Mouse (Mus musculus) MEL (cell line): ENCODE measurements around the gene Fgf5. TPM values are rescaled to one million over a fixed set of nuclear protein-coding genes. Genes with fewer than 3 reads are reported as not detected.

Source experiments
- DNase-seq: peaks from one replicate; pipeline ENCODE4 v3.0.0; 2011; ENCODE audit warnings: low read depth, low spot score
- H3K27ac ChIP-seq: 2 replicates; pipeline ENCODE4 v1.5.1; 2012; ENCODE audit warnings: low read depth, mild to moderate bottlenecking, control low read depth, low read length, moderate library complexity; ENCODE audit not compliant: control insufficient read depth
- H3K27me3 ChIP-seq, 2 experiments: fragments of 150-350 bp in 1 of 2; sonication (generic) in 1 of 2; 2 replicates each; pipeline ENCODE4 v1.6.1; 2012; ENCODE audit warnings: low read length in 2 of 2, mild to moderate bottlenecking in 2 of 2, improper control_type of control experiment in 1 of 2, moderate library complexity in 1 of 2; ENCODE audit not compliant: insufficient read depth in 2 of 2, control insufficient read depth in 1 of 2
- H3K36me3 ChIP-seq, 2 experiments: 2 replicates each; pipeline ENCODE4 v1.6.1; 2012 to 2014; ENCODE audit warnings: low read length in 2 of 2, improper control_type of control experiment in 1 of 2, inconsistent platforms in 1 of 2, mild to moderate bottlenecking in 1 of 2; ENCODE audit not compliant: insufficient read depth in 2 of 2, control insufficient read depth in 1 of 2
- H3K4me1 ChIP-seq, 2 experiments: fragments of 150-350 bp in 1 of 2; sonication (generic) in 1 of 2; 2 replicates each; pipeline ENCODE4 v1.6.1; 2012; ENCODE audit warnings: low read length in 2 of 2, improper control_type of control experiment in 1 of 2, mild to moderate bottlenecking in 1 of 2; ENCODE audit not compliant: insufficient read depth in 2 of 2, control insufficient read depth in 1 of 2
- H3K4me3 ChIP-seq, 2 experiments: fragments of 150-350 bp in 1 of 2; sonication (generic) in 1 of 2; 2 replicates each; pipeline ENCODE4 v1.5.1; 2012; ENCODE audit warnings: low read depth in 2 of 2, low read length in 2 of 2, mild to moderate bottlenecking in 2 of 2, moderate library complexity in 2 of 2, control low read depth in 1 of 2, improper control_type of control experiment in 1 of 2; ENCODE audit not compliant: control insufficient read depth in 1 of 2, insufficient read depth in 1 of 2
- H3K79me2 ChIP-seq: 2 replicates; pipeline ENCODE4 v1.6.1; 2012; ENCODE audit warnings: mild to moderate bottlenecking, low read length, moderate library complexity; ENCODE audit not compliant: control insufficient read depth, poor library complexity, insufficient read depth
- H3K9ac ChIP-seq: 2 replicates; pipeline ENCODE4 v1.6.1; 2012; ENCODE audit warnings: low read depth, mild to moderate bottlenecking, control low read depth, low read length, moderate library complexity; ENCODE audit not compliant: control insufficient read depth, poor library complexity, severe bottlenecking
- H3K9me3 ChIP-seq: fragments of 150-350 bp; sonication (generic); replicated peaks from 2 replicates; pipeline ENCODE4 v1.6.1; 2012; ENCODE audit warnings: mild to moderate bottlenecking, low read length, improper control_type of control experiment, moderate library complexity; ENCODE audit not compliant: insufficient read depth
- CTCF ChIP-seq, 3 experiments: IDR thresholded peaks in 2 of 3; conservative IDR thresholded peaks in 1 of 3; 2 replicates each; pipeline ENCODE4 v1.5.1; 2011 to 2012; ENCODE audit warnings: low read length in 3 of 3, low read depth in 2 of 3, mild to moderate bottlenecking in 2 of 3, improper control_type of control experiment in 1 of 3, inconsistent platforms in 1 of 3, mixed read lengths in 1 of 3, moderate library complexity in 1 of 3; ENCODE audit not compliant: control insufficient read depth in 1 of 3, insufficient read depth in 1 of 3, poor library complexity in 1 of 3, severe bottlenecking in 1 of 3
- E2F4 ChIP-seq: IDR thresholded peaks from 2 replicates; pipeline ENCODE4 v1.6.1; 2011; ENCODE audit warnings: low read depth, low read length, improper control_type of control experiment, borderline replicate concordance
- ETS1 ChIP-seq: IDR thresholded peaks from 2 replicates; pipeline ENCODE4 v1.6.1; 2012; ENCODE audit warnings: low read depth, mild to moderate bottlenecking, inconsistent platforms, low read length, improper control_type of control experiment, moderate library complexity
- JUND ChIP-seq: IDR thresholded peaks from 2 replicates; pipeline ENCODE4 v1.6.1; 2011; ENCODE audit warnings: low read depth, mild to moderate bottlenecking, improper control_type of control experiment, low read length
- KAT2A ChIP-seq: conservative IDR thresholded peaks from 2 replicates; pipeline ENCODE4 v1.6.1; 2012; ENCODE audit warnings: low read depth, low read length, improper control_type of control experiment, inconsistent platforms
- MAX ChIP-seq: IDR thresholded peaks from 2 replicates; pipeline ENCODE4 v1.6.1; 2011; ENCODE audit warnings: low read length, improper control_type of control experiment
- MAZ ChIP-seq: IDR thresholded peaks from 2 replicates; pipeline ENCODE4 v1.6.1; 2012; ENCODE audit warnings: low read depth, mild to moderate bottlenecking, inconsistent platforms, low read length, improper control_type of control experiment
- MEF2A ChIP-seq: IDR thresholded peaks from 2 replicates; pipeline ENCODE4 v1.6.1; 2014; ENCODE audit warnings: low read depth, mild to moderate bottlenecking, inconsistent platforms, low read length, improper control_type of control experiment; ENCODE audit not compliant: poor library complexity, insufficient replicate concordance, severe bottlenecking; ENCODE audit errors: extremely low read depth
- MYC ChIP-seq: IDR thresholded peaks from 2 replicates; pipeline ENCODE4 v1.6.1; 2011; ENCODE audit warnings: low read depth, mild to moderate bottlenecking, low read length, improper control_type of control experiment, moderate library complexity
- NRF1 ChIP-seq: IDR thresholded peaks from 2 replicates; pipeline ENCODE4 v1.6.1; 2014; ENCODE audit warnings: low read depth, mild to moderate bottlenecking, inconsistent platforms, low read length, improper control_type of control experiment, moderate library complexity; ENCODE audit not compliant: poor library complexity, insufficient read depth, severe bottlenecking
- POLR2AphosphoS2 ChIP-seq: IDR thresholded peaks from 2 replicates; pipeline ENCODE4 v1.6.1; 2011; ENCODE audit warnings: low read length, improper control_type of control experiment
- POLR2AphosphoS5 ChIP-seq: IDR thresholded peaks from 2 replicates; pipeline ENCODE4 v1.6.1; 2012; ENCODE audit warnings: low read depth, borderline replicate concordance, mild to moderate bottlenecking, inconsistent platforms, low read length, moderate library complexity, mixed read lengths
- RAD21 ChIP-seq: IDR thresholded peaks from 2 replicates; pipeline ENCODE4 v1.6.1; 2011; ENCODE audit warnings: mild to moderate bottlenecking, low read depth, low read length, improper control_type of control experiment
- SMC3 ChIP-seq: IDR thresholded peaks from 2 replicates; pipeline ENCODE4 v1.6.1; 2011; ENCODE audit warnings: low read depth, low read length, improper control_type of control experiment
- TAL1 ChIP-seq: IDR thresholded peaks from 2 replicates; pipeline ENCODE4 v1.6.1; 2012; ENCODE audit warnings: mild to moderate bottlenecking, inconsistent platforms, low read length, moderate library complexity, mixed read lengths
- TBP ChIP-seq: IDR thresholded peaks from 2 replicates; pipeline ENCODE4 v1.8.0; 2011; ENCODE audit warnings: low read depth, low read length, improper control_type of control experiment
- USF2 ChIP-seq, 2 experiments: IDR thresholded peaks; 2 replicates each; pipeline ENCODE4 v1.6.1; 2011 to 2012; ENCODE audit warnings: improper control_type of control experiment in 2 of 2, low read length in 2 of 2, borderline replicate concordance in 1 of 2, inconsistent platforms in 1 of 2, low read depth in 1 of 2, mild to moderate bottlenecking in 1 of 2; ENCODE audit not compliant: insufficient read depth in 1 of 2
- polyA plus RNA-seq, 2 experiments: library from polyadenylated mRNA; stranded (reverse) in 1 of 2; unstranded in 1 of 2; fragments of >175 nt in 1 of 2; fragments of >200 nt in 1 of 2; gene quantifications; 2 replicates each; pipeline versions ENCODE4 v1.2.1 to v1.2.4; 2012; ENCODE audit warnings: low replicate concordance in 2 of 2, low read depth in 1 of 2; ENCODE audit not compliant: insufficient read length in 2 of 2, insufficient read depth in 1 of 2, missing spikeins in 1 of 2
- total RNA-seq: library from RNA; depleted of rRNA; stranded (reverse); fragments of 300-350 nt; gene quantifications from 2 replicates; pipeline ENCODE4 v1.2.3, GENCODE M21; 2012

The Fgf5 gene
- total and polyA plus RNA-seq, 3 experiments: not detected

GRCm38 (mm10) chr5:98292388-98293048 lies 38.5 kb downstream of the Fgf5 start:
- Histone ChIP-seq H3K4me3 (no peak overlapping the region), H3K79me2 (no peaks in the 10 kb centered on the region), H3K4me1 (no peaks in the 10 kb centered on the region), H3K27me3 (no peaks in the 10 kb centered on the region), H3K9me3 (no peaks in the 10 kb centered on the region), H3K9ac (no peak overlapping the region), H3K27ac (no peak overlapping the region), H3K36me3 (no peaks in the 10 kb centered on the region)
- DNase-seq: no peak
- no peak for TF ChIP-seq TAL1

DNA sequence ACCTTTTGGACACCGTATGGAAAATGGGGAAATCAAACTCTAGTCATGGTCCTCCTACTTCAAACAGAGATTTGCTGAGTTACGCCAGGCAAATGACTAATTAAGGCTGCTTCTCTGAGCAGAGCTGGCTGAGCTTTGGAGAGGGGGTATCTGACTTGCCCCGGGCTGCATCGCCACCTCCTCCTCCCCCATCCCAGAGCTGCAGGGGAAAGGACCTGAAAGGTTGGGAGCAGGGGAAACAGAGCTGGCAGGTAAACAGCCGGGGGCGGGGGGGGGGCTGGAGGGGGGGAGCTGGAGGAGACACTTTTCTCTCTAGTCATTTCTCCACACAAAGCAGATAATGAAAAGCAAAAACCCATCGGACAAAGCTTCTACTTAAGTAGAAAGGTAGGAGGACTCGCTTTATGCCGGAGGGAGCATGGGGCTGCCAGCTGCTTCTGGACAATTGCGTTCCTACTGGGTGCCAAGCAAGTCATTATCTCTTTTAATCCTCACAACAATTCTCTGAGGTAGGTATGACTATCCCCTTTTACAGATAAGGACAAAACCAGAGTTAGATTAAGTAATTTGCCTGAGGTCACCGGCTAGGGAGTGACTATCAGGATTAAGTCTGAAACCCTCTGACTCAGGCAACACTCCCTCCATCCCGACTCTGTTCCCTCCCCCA lies 39.2 kb downstream of the Fgf5 start:
- no peak for DNase-seq
- Histone ChIP-seq H3K4me1 (no peaks in the 10 kb centered on the region), H3K36me3 (no peaks in the 10 kb centered on the region), H3K9ac (no peak overlapping the region), H3K79me2 (no peaks in the 10 kb centered on the region), H3K27ac (no peak overlapping the region), H3K27me3 (no peaks in the 10 kb centered on the region), H3K9me3 (no peaks in the 10 kb centered on the region), H3K4me3 (no peak overlapping the region)
- TF ChIP-seq USF2 (IDR thresholded peaks at IDR 0.05; ENCODE audit: borderline replicate concordance in 1 of 2, insufficient read depth in 1 of 2, low read depth in 1 of 2, low read length in 2 of 2): no peak
- no peak for TF ChIP-seq JUND
- no peak for TF ChIP-seq MEF2A
- no peak for TF ChIP-seq MAZ
- TF ChIP-seq SMC3: no peak
- TF ChIP-seq RAD21: no peak
- no peak for TF ChIP-seq MYC
- TF ChIP-seq E2F4: no peak
- TF ChIP-seq TBP: no peak
- no peak for TF ChIP-seq MAX
- TF ChIP-seq CTCF (IDR thresholded peaks at IDR 0.05 in 2 of 3, conservative IDR thresholded peaks at IDR 0.05 in 1 of 3; ENCODE audit: control insufficient read depth in 1 of 3, insufficient read depth in 1 of 3, low read depth in 2 of 3, low read length in 3 of 3, poor library complexity in 1 of 3, severe bottlenecking in 1 of 3): no peak
- no peak for TF ChIP-seq POLR2AphosphoS5

DNA sequence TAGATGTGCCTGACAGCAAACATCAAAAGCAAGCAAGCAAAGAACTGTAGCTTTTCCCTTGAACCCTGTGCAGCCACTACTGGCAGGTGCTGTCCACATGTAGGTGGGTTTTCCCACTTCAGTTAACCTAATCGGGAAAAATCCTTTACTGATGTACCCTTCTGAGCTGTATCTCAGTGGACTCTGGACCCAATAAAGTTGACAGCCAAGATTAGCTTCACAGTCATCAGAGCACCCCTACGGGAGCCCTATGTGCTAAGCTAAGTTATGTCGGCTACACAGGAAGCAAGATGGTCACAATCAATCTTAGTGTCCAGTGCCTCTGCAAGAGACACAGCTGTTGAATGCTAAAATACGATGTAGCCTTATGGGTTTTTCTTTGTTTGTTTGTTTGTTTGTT lies 46.1 kb downstream of the Fgf5 start:
- TF ChIP-seq NRF1 (no peak), ETS1 (no peak), TBP (no peak), USF2 (IDR thresholded peaks at IDR 0.05; ENCODE audit: borderline replicate concordance in 1 of 2, insufficient read depth in 1 of 2, low read depth in 1 of 2, low read length in 2 of 2) (no peak), KAT2A (no peak), JUND (no peak), E2F4 (no peak), MEF2A (no peak), POLR2AphosphoS2 (no peak)
- TF ChIP-seq, all 39 proteins: peak for 0
- H3K9ac ChIP-seq: no peak overlapping the region

More for the DNA sequence above, 46.1 kb downstream of the Fgf5 start:
- Histone ChIP-seq H3K9me3 (no peaks in the 10 kb centered on the region), H3K27ac (no peak overlapping the region), H3K4me3 (no peak overlapping the region), H3K27me3 (no peaks in the 10 kb centered on the region), H3K79me2 (no peaks in the 10 kb centered on the region), H3K36me3 (no peaks in the 10 kb centered on the region), H3K4me1 (no peaks in the 10 kb centered on the region)
- no peak for DNase-seq
